Mouse (Mus musculus): ENCODE data around the gene Ube2t. TPM values are rescaled to one million over a fixed set of nuclear protein-coding genes. Genes with fewer than 3 reads are reported as not detected.

The Ube2t gene
- total RNA-seq, 2 experiments from 2014 or later, result 20.1 to 56.6 TPM

DNA sequence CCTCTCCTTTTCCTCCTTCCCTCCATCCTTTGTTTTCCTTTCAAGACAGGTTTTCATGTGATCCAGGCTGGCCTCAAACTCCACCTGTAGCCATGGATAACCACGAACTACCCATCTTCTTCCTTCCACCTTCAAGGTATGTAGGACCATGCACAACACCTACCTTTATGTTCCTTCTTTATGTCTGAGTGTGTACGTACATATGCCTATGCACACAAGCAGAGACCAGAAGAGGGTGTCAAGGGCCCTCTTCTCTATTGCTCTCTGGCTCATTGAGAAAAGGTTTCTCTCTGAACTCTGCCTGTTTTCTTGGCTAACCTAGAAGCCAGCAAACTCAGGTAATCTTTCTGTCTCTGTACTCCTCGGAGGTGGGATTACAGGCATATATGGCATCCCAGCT lies 32.4 kb downstream of the Ube2t start:
- ATAC-seq (replicated peaks; ENCODE audit: poor library complexity), result no peak

DNA sequence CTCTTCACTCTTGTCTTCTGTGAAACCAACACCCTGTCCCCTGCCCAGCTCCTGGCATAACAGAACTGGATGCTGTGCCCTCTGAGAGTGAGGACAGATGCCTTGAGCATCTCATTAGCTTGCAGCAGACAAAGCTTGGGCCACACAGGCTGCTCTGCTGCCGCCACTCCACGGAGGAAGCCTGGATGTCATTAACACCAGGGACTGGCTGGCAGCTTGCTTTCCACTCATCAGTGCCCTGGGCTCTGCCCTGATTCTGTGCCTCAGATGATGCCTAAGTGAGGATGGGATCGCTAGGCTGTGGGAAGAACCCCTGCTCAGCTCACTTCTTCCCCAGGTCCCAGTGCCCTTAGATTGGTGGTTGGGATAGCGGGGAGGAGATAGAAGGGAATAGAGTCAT lies 33.1 kb downstream of the Ube2t start:
- no peak for ATAC-seq (replicated peaks; ENCODE audit: poor library complexity)

DNA sequence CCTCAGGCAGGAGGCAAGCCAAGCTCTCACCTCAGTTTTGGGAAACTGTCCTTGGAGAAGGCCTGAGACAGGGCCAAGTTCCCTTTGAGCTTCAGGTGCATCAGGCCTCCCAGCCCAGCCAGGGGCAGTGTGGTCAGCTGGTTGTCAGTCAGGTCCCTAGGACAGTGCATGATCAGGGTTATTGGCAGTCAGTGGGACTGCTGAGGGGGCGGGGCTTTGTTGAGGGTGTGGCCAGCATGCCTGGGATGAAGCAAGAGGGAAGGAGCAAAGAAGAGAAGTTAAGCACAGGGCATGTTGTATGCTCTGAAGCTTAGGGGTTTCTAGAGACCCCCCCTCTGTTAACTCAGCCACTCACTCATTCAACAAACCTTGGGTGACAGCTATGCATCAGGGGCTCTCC lies 33.6 kb downstream of the Ube2t start:
- ATAC-seq (replicated peaks; ENCODE audit: poor library complexity), result peak; percentile 60; the same call in 1 of the 2 replicates

DNA sequence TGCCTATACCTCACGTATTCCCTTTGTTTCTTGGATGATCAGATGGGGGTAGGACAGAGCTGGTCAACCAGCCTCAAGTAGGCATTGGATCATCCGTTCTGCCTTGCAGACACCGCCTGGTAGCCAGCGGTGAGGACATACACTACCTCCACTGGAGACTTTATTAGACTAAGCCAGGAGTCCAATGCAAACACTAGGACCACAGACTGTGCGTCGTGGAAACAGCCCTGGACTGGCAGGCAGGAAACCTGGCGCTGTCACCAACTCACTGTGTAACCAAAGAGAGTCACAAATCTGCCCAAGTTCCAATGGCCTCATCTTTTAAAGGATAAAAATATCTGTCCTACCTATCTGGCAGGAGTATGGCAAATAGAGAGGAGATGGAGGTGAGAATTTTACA lies 34.1 kb downstream of the Ube2t start:
- no peak for ATAC-seq (replicated peaks; ENCODE audit: poor library complexity)

DNA sequence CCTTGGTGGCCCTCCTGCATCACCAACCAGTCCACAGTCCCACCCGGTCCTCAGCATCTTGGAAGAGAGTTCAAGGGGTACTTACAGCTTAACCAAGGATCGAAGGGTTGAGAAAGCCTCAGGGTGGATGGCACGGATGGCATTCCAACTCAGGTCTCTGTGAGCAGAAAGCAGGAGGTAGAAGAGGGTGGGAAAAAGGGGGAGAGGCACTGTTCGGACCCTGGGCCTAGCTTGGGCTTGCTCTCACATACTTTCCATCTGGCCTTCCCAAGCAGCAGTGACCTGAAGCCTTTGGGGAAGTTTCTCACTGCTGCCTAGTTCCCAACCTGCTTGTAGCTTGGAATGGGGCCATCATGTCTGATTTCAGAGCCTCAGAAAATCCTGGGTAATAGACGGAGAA lies 35.2 kb downstream of the Ube2t start:
- no peak for ATAC-seq (replicated peaks; ENCODE audit: poor library complexity)

DNA sequence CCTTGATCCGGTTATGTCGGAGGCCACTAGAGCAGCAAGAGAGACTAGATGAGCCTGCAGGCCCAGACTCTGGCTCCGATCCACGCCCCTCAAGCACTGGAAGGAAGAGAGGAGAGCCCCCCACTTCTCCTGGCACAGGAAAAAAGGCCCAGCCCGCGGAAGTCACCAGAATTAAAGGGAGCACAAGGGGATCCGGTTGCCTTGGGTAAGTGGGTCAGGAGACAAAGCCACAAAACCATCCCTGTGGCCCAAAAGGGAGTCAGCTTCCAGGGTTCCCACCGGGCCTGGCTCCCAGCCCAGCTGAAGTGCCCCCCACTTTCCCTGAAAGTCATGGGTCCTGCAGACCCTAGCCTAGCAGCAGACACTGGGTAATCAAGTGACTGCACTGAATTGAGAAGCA lies 35.9 kb downstream of the Ube2t start:
- ATAC-seq (replicated peaks; ENCODE audit: poor library complexity), result no peak

DNA sequence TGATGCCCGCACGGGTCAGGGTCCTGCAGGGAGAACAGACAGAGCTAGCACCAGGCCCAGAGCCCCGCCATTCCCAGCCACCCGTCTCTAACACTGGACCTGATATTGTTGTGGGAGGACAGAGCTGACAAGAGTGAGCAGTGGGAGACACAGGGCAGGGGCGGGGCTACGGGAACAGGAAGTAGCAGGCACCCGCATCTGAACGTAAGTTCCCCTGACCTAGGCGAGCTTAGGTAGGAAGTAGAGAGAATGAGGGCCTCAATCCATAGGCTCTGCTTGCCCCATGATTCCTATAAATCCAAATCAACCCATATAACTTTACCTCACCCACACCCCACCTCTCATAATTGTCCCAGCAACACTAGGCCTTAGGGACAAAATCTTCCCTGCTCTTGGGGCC lies 38.2 kb downstream of the Ube2t start:
- peak; percentile 75 for ATAC-seq (replicated peaks; ENCODE audit: poor library complexity)

DNA sequence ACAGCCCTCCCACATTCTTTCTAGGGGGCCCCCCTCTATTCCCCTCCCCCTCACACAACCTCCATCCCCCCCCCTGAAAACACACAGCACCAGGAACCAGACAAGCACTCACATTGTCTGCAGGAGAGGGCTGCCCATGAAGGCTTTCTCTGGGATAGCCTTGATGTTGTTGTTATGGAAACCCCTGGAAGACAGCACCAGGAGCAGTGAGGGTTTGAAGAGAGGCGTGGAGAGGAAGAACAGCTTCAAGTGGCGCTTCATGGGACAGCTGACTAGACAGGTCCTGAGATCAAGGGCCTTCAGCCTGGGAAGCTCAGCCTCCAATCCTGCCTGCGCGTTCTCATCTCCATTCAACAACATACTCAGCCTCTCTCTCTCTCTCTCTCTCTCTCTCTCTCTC lies 41.0 kb downstream of the Ube2t start:
- ATAC-seq (replicated peaks; ENCODE audit: poor library complexity), result no peak

DNA sequence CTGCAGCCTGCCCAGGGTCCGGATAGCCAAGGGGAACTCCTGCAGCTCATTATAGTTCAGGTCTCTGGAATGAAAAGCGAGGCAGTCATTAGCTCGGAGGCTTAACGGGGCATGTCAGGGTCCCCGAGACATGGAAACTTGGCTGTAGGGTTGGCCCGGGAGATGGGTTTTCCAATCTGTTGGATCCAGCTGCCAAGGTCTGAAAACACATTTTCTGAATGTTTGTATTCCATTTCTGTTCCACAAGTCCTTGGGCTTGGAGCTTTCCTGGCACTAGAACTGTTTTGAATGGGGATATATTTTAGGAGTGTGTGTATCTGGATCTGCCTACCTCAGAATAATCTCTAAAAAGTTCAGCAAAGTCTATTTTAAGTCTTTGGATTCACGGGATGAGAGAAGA lies 43.3 kb downstream of the Ube2t start:
- ATAC-seq (replicated peaks; ENCODE audit: poor library complexity), result no peak

DNA sequence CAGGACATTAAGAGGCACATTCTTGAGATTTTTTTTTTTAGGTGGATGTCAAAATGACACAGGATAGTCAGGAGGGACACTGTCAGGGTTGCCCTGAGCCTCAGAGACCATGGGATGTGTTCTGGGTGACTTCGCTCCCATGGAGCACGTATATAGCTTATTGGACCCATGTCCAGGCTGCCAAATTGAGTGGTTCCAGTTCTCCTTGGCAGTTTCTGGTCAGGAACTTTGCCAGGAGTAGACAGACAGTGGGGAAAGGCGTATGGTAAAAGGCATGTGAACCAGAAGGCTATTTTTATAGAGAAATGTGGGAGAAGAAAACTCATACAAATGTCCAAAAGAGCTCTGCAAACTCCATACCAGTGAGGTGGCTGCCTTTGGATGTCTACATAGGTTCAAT lies 47.5 kb downstream of the Ube2t start:
- no peak for ATAC-seq (replicated peaks; ENCODE audit: poor library complexity)

DNA sequence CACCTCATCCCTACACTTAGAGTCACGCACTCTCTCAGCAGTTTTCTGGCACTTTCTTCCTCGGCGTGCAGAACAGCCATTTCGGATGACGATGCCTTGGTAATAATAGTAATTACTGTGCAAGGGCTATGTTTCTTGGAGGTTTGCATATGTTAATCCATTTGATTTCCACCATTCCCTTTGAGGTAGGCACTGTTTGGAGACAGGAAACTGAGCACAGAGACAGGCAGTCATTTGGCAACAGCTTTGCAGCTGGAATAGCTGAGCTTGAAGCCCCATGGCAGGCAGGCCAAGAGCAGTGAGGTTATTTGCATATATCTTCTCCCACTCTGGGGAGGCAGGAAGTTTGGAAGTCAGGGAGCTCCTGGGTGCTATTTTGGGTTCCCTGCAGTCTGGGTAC lies 49.5 kb downstream of the Ube2t start:
- no peak for ATAC-seq (replicated peaks; ENCODE audit: poor library complexity)

DNA sequence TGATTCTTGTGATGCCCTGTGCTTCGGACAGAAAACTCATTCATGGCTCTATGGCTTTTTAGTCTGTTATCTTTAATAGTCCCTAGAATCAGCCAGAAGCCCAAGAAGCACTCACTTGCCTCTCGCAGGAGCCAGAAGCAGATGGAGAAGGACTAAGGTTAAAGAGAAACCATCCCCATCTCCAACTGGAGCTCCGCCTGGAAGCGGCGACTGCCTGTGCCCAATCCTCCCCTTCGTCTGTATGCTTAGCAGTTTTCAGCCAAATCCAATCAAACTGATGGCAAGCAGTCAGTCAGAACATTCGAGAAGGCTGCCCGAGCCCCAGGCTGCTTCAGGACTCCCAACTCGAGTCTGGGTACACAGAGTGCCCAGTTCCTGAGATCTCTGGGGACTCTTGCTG lies 50.1 kb downstream of the Ube2t start:
- ATAC-seq (replicated peaks; ENCODE audit: poor library complexity), result no peak

DNA sequence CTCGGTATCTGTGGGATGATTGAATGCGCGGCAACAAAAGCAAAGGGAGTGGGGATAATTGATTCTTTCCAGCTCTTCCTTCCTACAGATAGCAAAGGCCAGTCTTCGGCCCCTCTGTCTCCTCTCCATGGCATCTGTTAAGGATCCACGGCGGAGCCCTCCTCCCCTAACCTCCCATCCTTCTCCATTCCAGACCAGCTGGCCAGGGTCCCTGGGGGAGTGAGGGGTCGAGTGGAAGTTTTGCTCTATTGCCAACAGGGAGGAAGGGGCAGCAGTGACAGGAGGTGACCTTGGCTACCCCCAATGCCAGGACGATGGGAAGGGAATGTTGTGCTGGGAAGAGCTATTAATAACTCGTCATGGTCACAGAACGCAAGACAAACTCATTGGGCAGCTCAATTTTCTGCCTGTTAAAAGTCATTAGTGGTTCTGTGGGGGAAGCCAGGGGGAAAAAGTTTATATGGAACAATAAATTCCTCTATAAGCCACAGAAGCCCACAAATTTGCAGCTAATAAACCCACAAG lies 52.6 kb downstream of the Ube2t start:
- ATAC-seq (replicated peaks; ENCODE audit: poor library complexity), result no peak

DNA sequence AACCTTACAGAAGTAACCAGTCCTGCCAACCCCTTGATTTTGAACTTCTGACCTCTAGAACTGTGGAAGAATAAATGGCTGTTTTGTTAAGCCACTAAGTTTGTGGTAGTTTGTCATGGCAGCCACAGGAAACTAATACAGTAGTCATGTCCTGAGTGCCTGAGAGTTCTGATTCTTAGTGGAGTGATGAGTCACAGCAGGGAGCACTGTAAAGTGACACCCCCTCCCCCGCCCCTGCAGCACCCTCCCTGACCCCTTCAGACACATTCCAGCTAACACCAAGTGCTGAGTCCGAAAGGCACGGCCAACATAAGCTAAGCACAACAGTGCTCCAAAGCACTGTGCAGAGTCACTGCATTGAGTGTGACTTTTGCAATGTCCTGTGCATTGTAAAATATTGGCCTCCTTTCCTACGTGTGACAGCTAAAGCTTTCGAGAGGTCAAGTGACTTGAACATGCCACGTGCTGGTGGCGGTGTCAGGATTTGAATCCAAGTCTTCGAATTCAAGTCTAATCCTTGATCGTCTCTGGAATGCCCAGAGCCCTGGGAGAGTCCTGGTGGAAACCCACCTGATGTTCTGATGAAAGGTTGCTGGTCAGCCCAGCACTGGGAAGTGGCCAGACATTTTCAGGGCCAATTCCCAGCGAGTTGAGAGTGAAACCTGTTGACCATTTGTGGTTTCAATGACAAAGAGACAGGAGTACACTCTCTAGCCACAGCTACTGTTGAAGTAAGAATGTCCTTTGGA lies 54.7 kb downstream of the Ube2t start:
- no peak for ATAC-seq (replicated peaks; ENCODE audit: poor library complexity)

DNA sequence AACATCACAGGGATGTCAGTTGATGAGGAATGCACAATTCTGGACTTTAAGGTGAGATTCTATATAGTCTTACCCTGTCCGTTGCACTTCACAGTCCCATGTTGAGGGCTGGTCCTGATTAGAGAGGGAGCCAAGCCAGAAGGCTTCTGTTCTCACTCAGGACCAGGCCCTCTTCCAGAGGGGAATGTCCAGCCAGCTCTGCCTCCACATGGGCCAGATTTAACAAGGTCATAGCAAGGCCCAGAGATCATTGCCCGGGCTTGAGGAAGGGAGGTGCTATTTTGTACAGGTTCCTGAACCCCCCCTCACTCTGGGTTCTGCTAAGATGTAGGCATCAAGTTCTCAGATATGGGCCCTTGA lies 55.3 kb downstream of the Ube2t start:
- no peak for ATAC-seq (replicated peaks; ENCODE audit: poor library complexity)

DNA sequence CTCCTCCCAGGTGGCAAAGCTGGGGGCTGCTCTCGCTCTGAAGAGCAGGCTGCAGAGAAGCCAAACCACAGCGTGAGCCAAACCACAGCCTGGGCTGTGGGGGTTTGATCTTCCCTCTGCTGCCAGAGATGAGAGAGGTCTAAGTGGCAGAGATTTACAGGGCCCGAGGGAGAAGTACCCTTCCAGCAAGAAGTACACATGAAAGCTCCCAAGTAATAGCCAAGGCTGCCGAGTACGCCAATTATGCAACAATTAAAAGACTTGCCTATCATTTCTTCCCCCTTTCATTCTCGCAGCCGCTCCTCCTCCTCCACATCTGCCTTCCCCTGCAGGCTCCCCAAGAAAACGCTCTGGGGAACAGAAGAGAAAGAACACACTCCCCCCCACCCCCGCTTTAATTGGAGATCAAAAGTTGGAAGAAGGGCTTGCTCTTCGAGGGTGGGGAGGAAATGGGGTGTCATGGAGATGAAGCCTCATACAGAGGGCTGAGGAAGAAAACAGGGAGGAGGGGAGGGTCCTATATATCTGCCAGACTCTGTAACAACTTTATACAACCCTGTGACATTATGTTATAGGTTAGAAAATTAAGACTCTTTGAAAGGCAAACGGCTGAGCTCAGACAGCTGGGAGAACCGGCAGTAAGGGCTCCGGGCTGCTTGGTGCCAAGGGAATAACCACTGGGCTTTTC lies 56.9 kb downstream of the Ube2t start:
- ATAC-seq (replicated peaks; ENCODE audit: poor library complexity), result 0 out of 2 replicates have a peak, but pooled peaks have one; percentile 11

DNA sequence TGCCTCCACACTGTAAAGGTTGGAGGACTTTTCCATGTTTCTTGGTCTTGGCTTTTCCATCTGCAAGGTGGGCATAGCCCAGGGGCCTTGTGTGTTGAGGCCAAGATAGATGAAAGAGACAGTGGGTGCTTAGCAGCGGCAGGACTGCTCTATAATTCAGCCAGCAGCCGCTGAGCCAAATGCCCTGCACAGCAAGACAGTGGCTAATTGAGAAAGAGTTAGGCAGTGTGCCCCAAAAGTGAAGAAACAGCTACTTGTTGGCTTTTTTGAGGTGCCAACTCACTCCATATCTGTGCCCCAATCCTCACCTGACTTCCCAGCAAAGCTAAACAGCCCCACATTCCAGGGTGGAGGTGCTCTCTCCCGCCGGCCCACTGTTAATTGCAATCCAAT lies 57.4 kb downstream of the Ube2t start:
- no peak for ATAC-seq (replicated peaks; ENCODE audit: poor library complexity)

DNA sequence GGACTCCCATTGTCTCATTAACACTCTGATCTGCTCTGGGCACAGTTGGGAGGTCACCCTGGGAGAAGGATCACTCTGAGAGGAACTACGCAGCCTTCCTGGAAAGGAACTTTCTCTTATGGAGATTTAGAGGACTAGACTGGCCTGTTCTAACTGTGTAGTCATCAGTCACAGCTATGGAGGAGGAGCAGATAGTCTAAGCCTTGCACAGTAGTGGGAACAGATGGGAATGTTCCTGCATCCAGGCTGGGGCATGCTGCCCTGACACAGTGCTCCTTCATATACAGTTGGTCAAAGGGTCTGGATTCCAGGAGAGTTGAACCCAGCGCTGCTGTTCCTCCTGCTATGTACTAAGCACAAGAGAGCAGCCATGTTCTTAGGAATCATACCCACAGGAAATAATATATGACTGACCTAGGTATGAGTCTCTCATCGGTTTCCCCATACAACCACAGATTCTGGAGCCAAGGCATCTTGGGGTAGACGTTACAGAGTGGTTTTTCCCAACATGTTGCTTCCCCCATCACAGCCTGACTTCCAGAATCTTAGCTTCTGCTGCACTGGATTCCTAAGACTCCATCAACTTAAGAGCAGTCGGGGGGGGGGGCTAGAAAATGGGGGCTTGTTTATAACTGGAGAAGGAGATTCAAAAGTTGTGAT lies 58.0 kb downstream of the Ube2t start:
- ATAC-seq (replicated peaks; ENCODE audit: poor library complexity), result no peak

DNA sequence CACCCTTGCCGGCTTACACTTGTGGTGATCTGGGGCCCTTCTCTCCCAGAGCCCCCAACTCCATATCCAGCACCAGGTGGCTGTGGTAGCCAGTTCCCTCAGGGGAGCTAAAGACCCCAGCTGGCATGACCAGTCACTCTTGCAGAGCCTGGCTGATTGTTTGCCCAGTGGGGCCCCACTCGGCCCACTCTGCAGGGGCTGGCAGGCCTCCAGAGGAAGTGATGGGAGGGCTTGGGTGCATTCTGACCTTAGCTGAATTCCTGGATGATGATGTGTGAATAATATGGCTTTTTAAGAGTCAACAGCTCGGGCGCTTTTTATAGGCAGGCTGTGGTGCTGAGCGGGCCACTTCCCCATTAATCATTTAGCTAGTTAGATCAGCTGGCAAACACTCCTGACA lies 58.6 kb downstream of the Ube2t start:
- no peak for ATAC-seq (replicated peaks; ENCODE audit: poor library complexity)

DNA sequence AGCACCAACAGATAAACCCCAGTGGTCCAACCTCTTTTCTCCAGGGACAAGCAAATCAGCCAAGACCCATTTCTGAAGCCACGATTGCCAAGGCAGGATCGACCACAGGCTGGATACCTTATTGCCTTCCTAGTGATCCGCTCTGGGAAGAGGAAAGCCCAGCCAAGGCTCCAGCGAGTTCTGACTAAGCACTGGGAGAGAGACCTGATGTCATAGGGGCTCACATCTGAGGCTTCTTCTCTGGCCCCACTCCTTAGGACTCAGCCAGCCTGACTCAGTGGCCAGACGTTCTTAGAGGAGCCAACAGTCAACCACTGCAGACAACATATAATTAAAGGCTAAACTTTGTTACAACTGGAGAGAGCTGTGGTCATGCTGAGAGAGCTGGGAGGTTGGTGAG lies 59.6 kb downstream of the Ube2t start:
- ATAC-seq (replicated peaks; ENCODE audit: poor library complexity), result no peak

DNA sequence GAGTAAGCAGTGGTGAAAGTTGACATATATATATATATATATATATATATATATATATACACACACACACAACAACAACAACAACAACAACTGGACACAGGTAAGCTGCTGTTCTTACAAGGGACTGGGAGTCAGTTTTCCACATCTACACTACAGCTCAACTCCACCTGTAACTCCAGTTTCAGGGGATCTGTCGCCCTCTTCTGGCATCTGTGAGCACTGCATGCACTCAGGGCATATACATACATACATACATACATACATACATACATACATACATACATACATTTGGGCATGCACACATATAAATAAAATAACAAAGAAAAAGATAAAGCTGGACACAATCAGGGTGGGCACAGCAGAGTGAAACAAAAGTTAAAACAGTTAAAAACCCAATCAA lies 61.2 kb downstream of the Ube2t start:
- ATAC-seq (replicated peaks; ENCODE audit: poor library complexity), result no peak
